14 mouse cellular contexts compared by ENCODE assay signal in the genomic region with DNA sequence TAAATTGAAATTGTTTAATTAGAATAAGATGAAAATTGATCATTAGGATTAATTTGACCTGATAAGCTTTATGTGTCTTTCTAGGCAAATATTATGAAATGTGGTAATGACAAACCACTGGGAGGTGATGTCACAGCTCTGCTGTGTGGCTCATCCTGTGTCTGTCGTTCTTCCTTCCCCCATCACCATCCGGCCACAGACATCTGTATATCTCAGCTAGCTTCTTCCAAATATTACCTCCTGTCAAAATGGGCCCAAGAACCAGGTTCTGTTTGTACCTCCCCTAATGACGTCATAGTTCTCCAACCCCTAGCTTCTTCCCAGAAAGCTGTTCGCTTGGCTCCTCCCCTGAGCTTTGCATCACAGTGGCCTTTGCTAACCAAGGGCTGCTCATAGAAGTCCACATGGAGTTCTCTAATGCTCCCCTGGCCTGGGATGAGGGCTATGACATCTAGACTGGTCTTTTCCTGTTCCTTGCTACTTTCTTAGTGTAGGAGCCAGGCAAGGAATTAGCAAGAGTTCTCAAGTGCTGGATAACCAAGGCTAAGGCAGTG.
DNase-seq lines count a peak whose midpoint lies in the region; ATAC-seq and TF ChIP-seq lines count a peak whose summit lies in the region.
"Had no signal": no experiment of that assay in that cellular context is flagged by ENCODE, and none has a peak within 500 bp of the region (broad histone marks: within the 10 kb centered on the region; RNA-seq: fewer than 3 reads in every experiment).

No protein-coding gene starts in this region.

- peaks cover 16 to 42% of the 10 kb centered on the region in 2 experiments for H3K4me1 ChIP-seq in heart, embryonic 14.5 days (ENCODE audit: control insufficient read depth in 2 of 2, insufficient read depth in 2 of 2, low read length in 2 of 2)
- peaks cover 4% of the 10 kb centered on the region; the same call in 1 of the 2 replicates for H3K4me1 ChIP-seq in lung, postnatal 0 days (ENCODE audit: insufficient read depth, low read depth, low read length)
- peaks cover 5% of the 10 kb centered on the region; the same call in 1 of the 2 replicates for H3K4me1 ChIP-seq in stomach, embryonic 14.5 days (ENCODE audit: control insufficient read depth, insufficient read depth, low read length)

- DNase-seq in heart, postnatal 36 days = no peak
- no peak for DNase-seq in lung, postnatal 0 days (ENCODE audit: low spot score)
- DNase-seq in lung, postnatal 4 days = no peak
- no peak for DNase-seq in embryo, embryonic 9.5 days (ENCODE audit: extremely low spot score)
- DNase-seq in gastrocnemius, postnatal 14 days = no peak
- DNase-seq: adrenal gland, adult 2 months; cerebellum, postnatal 36 days; kidney, adult 8-10 months; liver had no signal

- 84% methylated on average over 4 of the region's 4 CpGs for WGBS in heart, embryonic 14.5 days
- WGBS in lung, postnatal 0 days = 58% methylated on average over 4 of the region's 4 CpGs
- 77% methylated on average over 4 of the region's 4 CpGs for WGBS in stomach, embryonic 14.5 days

- H3K9me3 ChIP-seq in heart, embryonic 14.5 days (ENCODE audit: control insufficient read depth, low read length) = no peaks in the 10 kb centered on the region
- H3K9me3 ChIP-seq in lung, postnatal 0 days (ENCODE audit: low read length) = no peaks in the 10 kb centered on the region
- no peaks in the 10 kb centered on the region for H3K9me3 ChIP-seq in stomach, embryonic 14.5 days (ENCODE audit: control insufficient read depth, low read depth, low read length)
- H3K9me3 ChIP-seq: megakaryocyte, embryonic 14.5 days had no signal

- no peak for TF ChIP-seq EP300 in lung, postnatal 0 days (IDR thresholded peaks at IDR 0.05)

- no peak overlapping the region for H3K9ac ChIP-seq in heart, embryonic 14.5 days (ENCODE audit: low read length)
- no peak overlapping the region for H3K9ac ChIP-seq in lung, postnatal 0 days (replicated peaks; ENCODE audit: low read depth)
- H3K9ac ChIP-seq in stomach, embryonic 14.5 days (replicated peaks; ENCODE audit: low read depth, low read length) = no peak overlapping the region

- no peak overlapping the region for H3K4me3 ChIP-seq in heart, embryonic 14.5 days (ENCODE audit: control insufficient read depth in 1 of 2, insufficient read depth in 1 of 2, low read depth in 1 of 2, low read length in 2 of 2)
- no peak overlapping the region for H3K4me3 ChIP-seq in lung, postnatal 0 days (ENCODE audit: low read depth, low read length)
- no peak overlapping the region for H3K4me3 ChIP-seq in stomach, embryonic 14.5 days (ENCODE audit: low read depth, low read length)
- H3K4me3 ChIP-seq: left cerebral cortex, adult 2 months; megakaryocyte, embryonic 14.5 days had no signal

- H3K27ac ChIP-seq in heart, embryonic 14.5 days (replicated peaks in 1 of 2; ENCODE audit: control insufficient read depth in 1 of 2, insufficient read depth in 1 of 2, low read depth in 2 of 2, low read length in 2 of 2) = peak overlapping the region; percentile 33 to 42; a peak in 2 of 4 replicates
- peak overlapping the region; percentile 63 for H3K27ac ChIP-seq in lung, postnatal 0 days (ENCODE audit: low read length)
- peak overlapping the region; percentile 72 for H3K27ac ChIP-seq in stomach, embryonic 14.5 days (ENCODE audit: low read length)
- H3K27ac ChIP-seq: left cerebral cortex, adult 2 months had no signal

- no peak for ATAC-seq in heart, embryonic 14.5 days (ENCODE audit: insufficient number of reproducible peaks, insufficient read depth, low FRiP score, low read depth)
- ATAC-seq in lung, postnatal 0 days = peak; percentile 59
- peak; percentile 82 for ATAC-seq in granulocyte monocyte progenitor cell, adult 5-6 weeks (replicated peaks; ENCODE audit: poor library complexity, severe bottlenecking)
- ATAC-seq in stomach, embryonic 14.5 days (ENCODE audit: insufficient number of reproducible peaks, insufficient read depth, low FRiP score, low read depth) = no peak

- TF ChIP-seq CTCF in lung, postnatal 0 days (IDR thresholded peaks at IDR 0.05) = no peak

- H3K36me3 ChIP-seq in heart, embryonic 14.5 days (ENCODE audit: control insufficient read depth, insufficient read depth, low read length) = no peaks in the 10 kb centered on the region
- H3K36me3 ChIP-seq in lung, postnatal 0 days (ENCODE audit: insufficient read depth, low read length) = no peaks in the 10 kb centered on the region
- H3K36me3 ChIP-seq in stomach, embryonic 14.5 days (ENCODE audit: control insufficient read depth, insufficient read depth, low read length) = no peaks in the 10 kb centered on the region; the same call in 1 of the 2 replicates

- H3K4me2 ChIP-seq in heart, embryonic 14.5 days (ENCODE audit: low read length) = no peak overlapping the region
- H3K4me2 ChIP-seq in lung, postnatal 0 days (replicated peaks; ENCODE audit: low read depth, low read length) = no peak overlapping the region
- H3K4me2 ChIP-seq in stomach, embryonic 14.5 days (replicated peaks; ENCODE audit: low read depth, low read length) = no peak overlapping the region

- intact Hi-C loops in heart, postnatal 36 days (cut with DNase I) = no loop called here
- intact Hi-C loops in gastrocnemius, postnatal 14 days (cut with DNase I; ENCODE audit: low total_unique reads) = no loop called here

- H3K27me3 ChIP-seq in heart, embryonic 14.5 days (ENCODE audit: control insufficient read depth, insufficient read depth, low read length) = no peaks in the 10 kb centered on the region
- no peaks in the 10 kb centered on the region for H3K27me3 ChIP-seq in lung, postnatal 0 days (replicated peaks; ENCODE audit: insufficient read depth, low read length)
- H3K27me3 ChIP-seq in stomach, embryonic 14.5 days (ENCODE audit: control insufficient read depth, insufficient read depth, low read length) = no peaks in the 10 kb centered on the region

Comparison
In these comparisons a context has a peak if more than half of its experiments do, and no peak if none do; other contexts are left out.
1. ATAC-seq: peak in lung, postnatal 0 days (single experiment) and granulocyte monocyte progenitor cell, adult 5-6 weeks (single experiment); none in heart, embryonic 14.5 days (single experiment) and stomach, embryonic 14.5 days (single experiment).
2. Peak in every context shown above with its lines, with median percentiles within 50 percentile points of each other: H3K27ac ChIP-seq.